Mouse (Mus musculus) liver, embryonic 15.5 days (tissue): ENCODE data around the gene Serpinb1b. TPM values are rescaled to one million over a fixed set of nuclear protein-coding genes. Genes with fewer than 3 reads are reported as not detected.
"Not testable (repeated sequence)": the region's sequence is repeated elsewhere in the genome, so short reads cannot be mapped to it uniquely, and the experiment has no call there.

ENCODE experiments used
- ATAC-seq: fragments of 200-750 bp; cut with Nextera tagmentation; 2 replicates; pipeline ENCODE4 v1.8.0; 2017; ENCODE audit warnings: moderate number of reproducible peaks, mild to moderate bottlenecking, moderate library complexity; ENCODE audit not compliant: insufficient read depth
- H3K27ac ChIP-seq: fragments of 300-500 bp; sonication (generic); replicated peaks from 2 replicates; pipeline ENCODE4 v1.5.1; 2015; ENCODE audit warnings: mild to moderate bottlenecking, inconsistent platforms
- H3K27me3 ChIP-seq: fragments of 300-500 bp; sonication (generic); 2 replicates; pipeline ENCODE4 v1.6.1; 2015; ENCODE audit warnings: mild to moderate bottlenecking, inconsistent platforms
- H3K36me3 ChIP-seq: fragments of 300-500 bp; sonication (generic); replicated peaks from 2 replicates; pipeline ENCODE4 v1.6.1; 2015; ENCODE audit warnings: moderate library complexity, mild to moderate bottlenecking, inconsistent platforms
- H3K4me1 ChIP-seq: fragments of 300-500 bp; sonication (generic); replicated peaks from 2 replicates; pipeline ENCODE4 v1.6.1; 2015; ENCODE audit warnings: inconsistent platforms
- H3K4me2 ChIP-seq: fragments of 300-500 bp; sonication (generic); 2 replicates; pipeline ENCODE4 v1.6.1; 2015; ENCODE audit warnings: moderate library complexity, mild to moderate bottlenecking, inconsistent platforms
- H3K4me3 ChIP-seq: fragments of 300-500 bp; sonication (generic); replicated peaks from 2 replicates; pipeline ENCODE4 v1.5.1; 2015; ENCODE audit warnings: mild to moderate bottlenecking, inconsistent platforms
- H3K9ac ChIP-seq: fragments of 300-500 bp; sonication (generic); 2 replicates; pipeline ENCODE4 v1.6.1; 2015; ENCODE audit warnings: moderate library complexity, mild to moderate bottlenecking, inconsistent platforms
- H3K9me3 ChIP-seq: fragments of 300-500 bp; sonication (generic); replicated peaks from 2 replicates; pipeline ENCODE4 v1.6.1; 2016; ENCODE audit warnings: inconsistent platforms
- WGBS: fragments of 180-500 bp; shearing (Covaris S2); methylation state at CpG from one replicate; pipeline ENCODE4 v1.1.7; 2015; ENCODE audit warnings: mixed read lengths; ENCODE audit not compliant: insufficient replicate concordance; 5-methylcytosine and 5-hydroxymethylcytosine counted together
- polyA plus RNA-seq: library from polyadenylated mRNA; unstranded; fragments of >200 nt; fragmentation: Nextera tagmentation; extraction: Ambion mirVana; gene quantifications from 2 replicates; pipeline ENCODE4 v1.2.1, GENCODE M21; 2015

Serpinb1b gene
- polyA plus RNA-seq = 0.07 TPM in 1 of 2 replicates, not detected in the other

- H3K9me3 ChIP-seq = no peaks in the 10 kb centered on the region
- H3K36me3 ChIP-seq = no peaks in the 10 kb centered on the region
- H3K9ac ChIP-seq = no peak within 1 kb of the TSS
- H3K4me2 ChIP-seq = no peak within 1 kb of the TSS
- 43% methylated on average over 3 of the region's 3 CpGs for WGBS
- no peak for ATAC-seq
- H3K4me3 ChIP-seq = no peak within 1 kb of the TSS
- H3K4me1 ChIP-seq = no peaks in the 10 kb centered on the region; the same call in 1 of the 2 replicates
- no peaks in the 10 kb centered on the region; the same call in 1 of the 2 replicates for H3K27me3 ChIP-seq
- no peak within 1 kb of the TSS for H3K27ac ChIP-seq
Observed at GRCm38 (mm10) chr13:33078056-33078705, at the start of gene Serpinb1b. Gene Serpinb1b (plus strand): TSS chr13:33078575.

- not testable (repeated sequence) for H3K4me2 ChIP-seq, ATAC-seq, H3K27me3 ChIP-seq, H3K36me3 ChIP-seq, H3K9ac ChIP-seq, H3K4me3 ChIP-seq, H3K27ac ChIP-seq, H3K9me3 ChIP-seq, H3K4me1 ChIP-seq
- WGBS = 81% methylated on average over 2 of the region's 2 CpGs
Observed at GRCm38 (mm10) chr13:33029478-33029877, 48.9 kb upstream of the Serpinb1b start.

- Histone ChIP-seq H3K4me2 (no peak overlapping the region), H3K27ac (no peak overlapping the region), H3K9ac (no peak overlapping the region), H3K36me3 (no peaks in the 10 kb centered on the region), H3K4me3 (no peak overlapping the region), H3K9me3 (no peaks in the 10 kb centered on the region), H3K27me3 (no peaks in the 10 kb centered on the region), H3K4me1 (0 out of 2 replicates have a peak, but pooled peaks cover 2% of the 10 kb centered on the region)
- ATAC-seq = no peak
- 78% methylated on average over 2 of the region's 3 CpGs for WGBS
Observed at GRCm38 (mm10) chr13:33030281-33030680, 48.1 kb upstream of the Serpinb1b start.

GRCm38 (mm10) chr13:33035506-33035905 lies 42.9 kb upstream of the Serpinb1b start:
- no peak for ATAC-seq
- no peaks in the 10 kb centered on the region; the same call in 1 of the 2 replicates for H3K27me3 ChIP-seq
- no peak overlapping the region for H3K4me2 ChIP-seq
- no peaks in the 10 kb centered on the region for H3K36me3 ChIP-seq
- no peak overlapping the region for H3K27ac ChIP-seq
- no peaks in the 10 kb centered on the region for H3K9me3 ChIP-seq
- no peak overlapping the region for H3K9ac ChIP-seq
- no peaks in the 10 kb centered on the region for H3K4me1 ChIP-seq
- WGBS = 44% methylated on average over 1 of the region's 1 CpGs
- no peak overlapping the region for H3K4me3 ChIP-seq

GRCm38 (mm10) chr13:33043542-33043941 lies 34.8 kb upstream of the Serpinb1b start:
- Histone ChIP-seq H3K27me3 (no peaks in the 10 kb centered on the region; the same call in 1 of the 2 replicates), H3K36me3 (no peaks in the 10 kb centered on the region), H3K4me2 (no peak overlapping the region), H3K9ac (no peak overlapping the region), H3K9me3 (no peaks in the 10 kb centered on the region), H3K4me3 (no peak overlapping the region), H3K4me1 (peaks cover 5% of the 10 kb centered on the region), H3K27ac (no peak overlapping the region)
- ATAC-seq = no peak
- WGBS = 73% methylated on average over 3 of the region's 3 CpGs

- ATAC-seq = peak; percentile 42; the same call in 1 of the 2 replicates
Observed at GRCm38 (mm10) chr13:33047234-33047633, 31.1 kb upstream of the Serpinb1b start.

GRCm38 (mm10) chr13:33048187-33048586 lies 30.2 kb upstream of the Serpinb1b start:
- Histone ChIP-seq H3K36me3 (no peaks in the 10 kb centered on the region), H3K4me2 (no peak overlapping the region), H3K4me1 (peaks cover 5% of the 10 kb centered on the region), H3K4me3 (no peak overlapping the region), H3K9me3 (no peaks in the 10 kb centered on the region), H3K9ac (no peak overlapping the region), H3K27me3 (no peaks in the 10 kb centered on the region), H3K27ac (no peak overlapping the region)
- 29% methylated on average over 4 of the region's 4 CpGs for WGBS
- no peak for ATAC-seq

More at GRCm38 (mm10) chr13:33047234-33047633, 31.1 kb upstream of the Serpinb1b start:
- Histone ChIP-seq H3K36me3 (no peaks in the 10 kb centered on the region), H3K4me2 (no peak overlapping the region), H3K4me3 (no peak overlapping the region), H3K27ac (no peak overlapping the region), H3K9ac (no peak overlapping the region), H3K4me1 (peaks cover 5% of the 10 kb centered on the region), H3K27me3 (no peaks in the 10 kb centered on the region), H3K9me3 (no peaks in the 10 kb centered on the region)
- 56% methylated on average over 2 of the region's 2 CpGs for WGBS

- H3K4me2 ChIP-seq = no peak overlapping the region
- ATAC-seq = no peak
- peaks cover 5% of the 10 kb centered on the region for H3K4me1 ChIP-seq
- H3K4me3 ChIP-seq = no peak overlapping the region
- H3K27me3 ChIP-seq = no peaks in the 10 kb centered on the region
- H3K36me3 ChIP-seq = no peaks in the 10 kb centered on the region
- no peaks in the 10 kb centered on the region for H3K9me3 ChIP-seq
- no peak overlapping the region for H3K27ac ChIP-seq
- 34% methylated on average over 3 of the region's 3 CpGs for WGBS
- H3K9ac ChIP-seq = no peak overlapping the region
Observed at GRCm38 (mm10) chr13:33051697-33052096, 26.7 kb upstream of the Serpinb1b start.

- Histone ChIP-seq H3K27ac (no peak overlapping the region), H3K27me3 (no peaks in the 10 kb centered on the region), H3K4me1 (no peaks in the 10 kb centered on the region), H3K9me3 (no peaks in the 10 kb centered on the region), H3K4me2 (no peak overlapping the region), H3K9ac (no peak overlapping the region), H3K36me3 (no peaks in the 10 kb centered on the region), H3K4me3 (no peak overlapping the region)
- no peak for ATAC-seq
- 55% methylated on average over 1 of the region's 1 CpGs for WGBS
Observed at GRCm38 (mm10) chr13:33063048-33063447, 15.3 kb upstream of the Serpinb1b start.

- Histone ChIP-seq H3K27ac (no peak overlapping the region), H3K27me3 (no peaks in the 10 kb centered on the region), H3K9ac (no peak overlapping the region), H3K4me2 (no peak overlapping the region), H3K4me3 (no peak overlapping the region), H3K4me1 (no peaks in the 10 kb centered on the region), H3K9me3 (no peaks in the 10 kb centered on the region), H3K36me3 (no peaks in the 10 kb centered on the region)
- 13% methylated on average over 1 of the region's 1 CpGs for WGBS
- ATAC-seq = no peak
Observed at GRCm38 (mm10) chr13:33067387-33067977, 10.9 kb upstream of the Serpinb1b start.

GRCm38 (mm10) chr13:33068164-33068563 lies 10.2 kb upstream of the Serpinb1b start:
- Histone ChIP-seq H3K4me3 (no peak overlapping the region), H3K9ac (no peak overlapping the region), H3K4me2 (no peak overlapping the region), H3K27me3 (no peaks in the 10 kb centered on the region), H3K9me3 (no peaks in the 10 kb centered on the region), H3K4me1 (no peaks in the 10 kb centered on the region), H3K27ac (no peak overlapping the region), H3K36me3 (no peaks in the 10 kb centered on the region)
- WGBS = 52% methylated on average over 3 of the region's 3 CpGs
- no peak for ATAC-seq
